9 mouse cellular contexts compared by ENCODE assay signal in genomic region chr3:149357903-149358569, GRCm38 (mm10).
DNase-seq lines count a peak whose midpoint lies in the region; ATAC-seq lines count a peak whose summit lies in the region.
"Had no signal": no experiment of that assay in that cellular context is flagged by ENCODE, and none has a peak within 500 bp of the region (broad histone marks: within the 10 kb centered on the region; RNA-seq: fewer than 3 reads in every experiment).

No protein-coding gene starts in this region.

- H3K36me3 ChIP-seq in heart, embryonic 13.5 days, result no peaks in the 10 kb centered on the region
- no peaks in the 10 kb centered on the region for H3K36me3 ChIP-seq in forebrain, embryonic 14.5 days (ENCODE audit: control insufficient read depth, insufficient read depth, low read length)
- no peaks in the 10 kb centered on the region for H3K36me3 ChIP-seq in midbrain, embryonic 10.5 days

- ATAC-seq in heart, embryonic 13.5 days (ENCODE audit: extremely low read depth, insufficient number of reproducible peaks, low FRiP score, low TSS enrichment), result no peak
- ATAC-seq in forebrain, embryonic 14.5 days, result peak; percentile 69
- ATAC-seq in inflammation-experienced regulatory T-cells, adult 6 months, result no peak

- no peak for DNase-seq in heart, postnatal 10 days
- peak; percentile 52 for DNase-seq in ES-CJ7 (ENCODE audit: low read depth, low spot score)
- DNase-seq in forebrain, embryonic 14.5 days (ENCODE audit: low spot score), result peak; percentile 66
- no peak for DNase-seq in midbrain, embryonic 10.5 days (ENCODE audit: low spot score)
- no peak for DNase-seq in right cerebral cortex, postnatal 4 days
- no peak for DNase-seq in layer of hippocampus, adult 9-10 months (ENCODE audit: low spot score)
- DNase-seq: heart, postnatal 14 days had no signal

- no peaks in the 10 kb centered on the region for H3K9me3 ChIP-seq in heart, embryonic 13.5 days
- H3K9me3 ChIP-seq in forebrain, embryonic 14.5 days (replicated peaks; ENCODE audit: control insufficient read depth, low read length), result no peaks in the 10 kb centered on the region
- H3K9me3 ChIP-seq in midbrain, embryonic 10.5 days (replicated peaks), result no peaks in the 10 kb centered on the region

- H3K9ac ChIP-seq in heart, embryonic 13.5 days, result no peak overlapping the region
- peak overlapping the region; percentile 2; the same call in 1 of the 2 replicates for H3K9ac ChIP-seq in forebrain, embryonic 14.5 days (ENCODE audit: low read length)

- H3K27me3 ChIP-seq in heart, embryonic 13.5 days (replicated peaks), result no peaks in the 10 kb centered on the region
- H3K27me3 ChIP-seq in forebrain, embryonic 14.5 days (replicated peaks; ENCODE audit: control insufficient read depth, insufficient read depth, low read length), result no peaks in the 10 kb centered on the region
- H3K27me3 ChIP-seq in midbrain, embryonic 10.5 days (ENCODE audit: low read depth, poor library complexity, severe bottlenecking), result 0 out of 2 replicates have a peak, but pooled peaks cover 5% of the 10 kb centered on the region

- H3K27ac ChIP-seq in heart, embryonic 13.5 days (replicated peaks), result no peak overlapping the region
- H3K27ac ChIP-seq in forebrain, embryonic 14.5 days (ENCODE audit: low read depth, low read length), result no peak overlapping the region
- H3K27ac ChIP-seq in midbrain, embryonic 10.5 days (replicated peaks), result 0 out of 2 replicates have a peak overlapping the region, but pooled peaks have one; percentile 13

- 55% methylated on average over 14 of the region's 14 CpGs for WGBS in heart, embryonic 13.5 days
- WGBS in forebrain, embryonic 14.5 days, result 32% methylated on average over 14 of the region's 14 CpGs
- 53% methylated on average over 14 of the region's 14 CpGs for WGBS in midbrain, embryonic 10.5 days

- H3K4me2 ChIP-seq in heart, embryonic 13.5 days, result peak overlapping the region; percentile 8; the same call in 1 of the 2 replicates
- peak overlapping the region; percentile 40 for H3K4me2 ChIP-seq in forebrain, embryonic 14.5 days (ENCODE audit: low read length)

- intact Hi-C loops in heart, postnatal 10 days (cut with DNase I), result no loop called here

- H3K4me1 ChIP-seq in heart, embryonic 13.5 days, result peaks cover 37% of the 10 kb centered on the region
- H3K4me1 ChIP-seq in forebrain, embryonic 14.5 days (ENCODE audit: control insufficient read depth, insufficient read depth, low read length), result peaks cover 15% of the 10 kb centered on the region
- peaks cover 27% of the 10 kb centered on the region for H3K4me1 ChIP-seq in midbrain, embryonic 10.5 days

- no peak overlapping the region for H3K4me3 ChIP-seq in heart, embryonic 13.5 days
- H3K4me3 ChIP-seq in forebrain, embryonic 14.5 days (ENCODE audit: low read depth, low read length), result no peak overlapping the region
- no peak overlapping the region for H3K4me3 ChIP-seq in midbrain, embryonic 10.5 days

Comparison
In these comparisons a context has a peak if more than half of its experiments do, and no peak if none do; other contexts are left out.
1. DNase-seq: peak in ES-CJ7 (single experiment) and forebrain, embryonic 14.5 days (single experiment); none in heart, postnatal 10 days (0 of 2), midbrain, embryonic 10.5 days (single experiment), right cerebral cortex, postnatal 4 days (single experiment) and layer of hippocampus, adult 9-10 months (single experiment).